Mouse (Mus musculus): Measurements from ENCODE around the gene Ss18l2.
A peak's percentile ranks its signal among the peaks of the same experiment; 100 is the strongest.

Gene Ss18l2

GRCm38 (mm10) chr9:121709898-121710583 is at the start of gene Ss18l2:
TSS of gene Ss18l2 (plus strand) at chr9:121710329.
- TF ChIP-seq NANOG (IDR thresholded peaks at IDR 0.05; ENCODE audit: borderline replicate concordance, low read length) (no peak), CTCF (conservative IDR thresholded peaks at IDR 0.05; ENCODE audit: low read length) (no peak), POU5F1 (IDR thresholded peaks at IDR 0.05; ENCODE audit: borderline replicate concordance, low read length) (no peak)
- no peaks in the 10 kb centered on the region; the same call in 1 of the 2 replicates for H3K27me3 ChIP-seq (ENCODE audit: insufficient read depth, low read length)
- peak within 1 kb of the TSS; percentile 99 for H3K4me3 ChIP-seq (replicated peaks; ENCODE audit: low read length)
- no peaks in the 10 kb centered on the region for H3K9me3 ChIP-seq (ENCODE audit: low read length)
- H3K36me3 ChIP-seq (ENCODE audit: insufficient read depth, low read length): peaks cover 21% of the 10 kb centered on the region
- H3K4me1 ChIP-seq (replicated peaks; ENCODE audit: low read depth, low read length): peaks cover 31% of the 10 kb centered on the region

DNA sequence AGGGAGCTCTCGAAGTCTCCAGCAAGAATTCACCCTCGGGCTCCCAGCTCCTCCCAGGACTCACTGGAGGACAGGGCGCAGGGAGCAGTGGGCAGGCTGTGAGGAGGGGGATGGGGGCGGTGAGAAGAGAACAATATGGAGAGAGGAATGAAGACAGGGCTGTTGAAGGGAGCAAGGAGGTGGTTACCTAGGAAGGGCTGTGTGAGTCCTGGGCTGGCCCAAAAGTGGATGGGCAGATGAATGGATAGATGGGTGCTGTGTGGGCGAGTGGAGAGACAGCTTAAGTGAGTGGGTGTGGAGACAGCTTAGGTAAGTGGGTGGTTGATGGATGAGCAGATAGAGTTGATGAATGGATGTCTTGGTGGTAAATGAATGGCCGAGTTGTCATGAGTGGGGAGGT is 46.7 kb upstream of the Ss18l2 start:
- TF ChIP-seq CTCF (conservative IDR thresholded peaks at IDR 0.05; ENCODE audit: low read length) (no peak), POU5F1 (IDR thresholded peaks at IDR 0.05; ENCODE audit: borderline replicate concordance, low read length) (no peak), NANOG (IDR thresholded peaks at IDR 0.05; ENCODE audit: borderline replicate concordance, low read length) (no peak)
- Histone ChIP-seq H3K27me3 (ENCODE audit: insufficient read depth, low read length) (peaks cover 86% of the 10 kb centered on the region), H3K4me1 (replicated peaks; ENCODE audit: low read depth, low read length) (peaks cover 5% of the 10 kb centered on the region; the same call in 1 of the 2 replicates), H3K9me3 (ENCODE audit: low read length) (no peaks in the 10 kb centered on the region), H3K36me3 (ENCODE audit: insufficient read depth, low read length) (no peaks in the 10 kb centered on the region), H3K4me3 (replicated peaks; ENCODE audit: low read length) (no peak overlapping the region)

DNA sequence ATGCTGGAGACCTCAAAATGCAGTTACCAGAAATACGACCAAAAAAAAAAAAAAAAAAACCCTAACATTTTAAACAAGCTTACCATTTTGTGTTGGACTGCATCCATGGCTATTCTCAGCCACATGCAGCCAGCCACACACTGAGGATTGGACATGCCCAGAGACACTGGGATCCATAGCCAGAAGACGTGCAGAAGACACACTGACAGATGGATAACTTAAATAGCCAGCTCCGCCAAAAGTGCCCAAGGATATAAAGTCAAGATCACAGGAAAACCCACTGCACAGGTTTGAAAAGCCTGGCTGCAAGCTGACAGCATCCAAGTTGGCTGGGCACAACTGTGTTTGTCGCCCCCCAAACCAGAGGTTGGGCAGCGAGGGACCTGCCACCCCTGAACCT is 46.0 kb upstream of the Ss18l2 start:
- TF ChIP-seq CTCF (conservative IDR thresholded peaks at IDR 0.05; ENCODE audit: low read length) (no peak), POU5F1 (IDR thresholded peaks at IDR 0.05; ENCODE audit: borderline replicate concordance, low read length) (no peak)
- H3K4me3 ChIP-seq (replicated peaks; ENCODE audit: low read length): no peak overlapping the region

DNA sequence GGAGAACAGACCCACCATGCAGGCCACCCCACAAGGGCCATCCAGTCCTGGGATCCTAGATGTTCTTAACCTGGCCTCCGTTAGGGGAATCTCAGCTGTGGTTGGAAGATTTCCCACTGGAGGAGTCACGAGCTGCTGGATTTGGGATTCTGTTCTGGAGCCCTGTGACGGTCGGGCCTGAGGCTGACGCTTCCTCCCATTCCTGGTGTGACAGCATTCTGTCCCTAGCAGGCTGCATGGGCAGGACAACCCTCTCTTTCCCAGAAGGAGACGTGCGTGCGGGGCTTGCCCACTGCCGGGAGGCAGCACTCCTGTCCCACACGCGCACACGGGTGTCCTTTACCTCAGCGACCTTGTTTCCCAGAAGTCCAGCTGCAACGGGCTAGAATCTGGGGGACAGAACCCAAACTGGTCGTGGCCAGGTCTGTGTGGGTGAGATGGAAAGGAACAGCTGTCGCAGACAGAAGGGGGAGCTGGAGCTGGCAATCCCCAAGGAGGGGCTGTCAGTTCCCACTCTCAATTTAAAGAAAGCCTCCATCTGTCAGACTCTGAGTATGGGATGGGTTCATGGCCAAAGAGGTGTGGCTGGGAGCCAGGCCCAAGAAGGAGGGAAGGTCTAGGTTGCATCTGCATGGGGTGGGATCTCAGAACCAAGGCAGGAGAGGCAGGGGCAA is 43.0 kb upstream of the Ss18l2 start:
- peaks cover 30% of the 10 kb centered on the region for H3K4me1 ChIP-seq (replicated peaks; ENCODE audit: low read depth, low read length)
- TF ChIP-seq POU5F1 (IDR thresholded peaks at IDR 0.05; ENCODE audit: borderline replicate concordance, low read length): no peak
- no peak for TF ChIP-seq NANOG (IDR thresholded peaks at IDR 0.05; ENCODE audit: borderline replicate concordance, low read length)
- TF ChIP-seq CTCF (conservative IDR thresholded peaks at IDR 0.05; ENCODE audit: low read length): no peak
- no peaks in the 10 kb centered on the region for H3K9me3 ChIP-seq (ENCODE audit: low read length)
- H3K36me3 ChIP-seq (ENCODE audit: insufficient read depth, low read length): no peaks in the 10 kb centered on the region
- H3K4me3 ChIP-seq (replicated peaks; ENCODE audit: low read length): no peak overlapping the region
- H3K27me3 ChIP-seq (ENCODE audit: insufficient read depth, low read length): peaks cover 93% of the 10 kb centered on the region

More for the DNA sequence above, 46.0 kb upstream of the Ss18l2 start:
- Histone ChIP-seq H3K9me3 (ENCODE audit: low read length) (no peaks in the 10 kb centered on the region), H3K36me3 (ENCODE audit: insufficient read depth, low read length) (no peaks in the 10 kb centered on the region), H3K27me3 (ENCODE audit: insufficient read depth, low read length) (peaks cover 88% of the 10 kb centered on the region), H3K4me1 (replicated peaks; ENCODE audit: low read depth, low read length) (peaks cover 11% of the 10 kb centered on the region)

DNA sequence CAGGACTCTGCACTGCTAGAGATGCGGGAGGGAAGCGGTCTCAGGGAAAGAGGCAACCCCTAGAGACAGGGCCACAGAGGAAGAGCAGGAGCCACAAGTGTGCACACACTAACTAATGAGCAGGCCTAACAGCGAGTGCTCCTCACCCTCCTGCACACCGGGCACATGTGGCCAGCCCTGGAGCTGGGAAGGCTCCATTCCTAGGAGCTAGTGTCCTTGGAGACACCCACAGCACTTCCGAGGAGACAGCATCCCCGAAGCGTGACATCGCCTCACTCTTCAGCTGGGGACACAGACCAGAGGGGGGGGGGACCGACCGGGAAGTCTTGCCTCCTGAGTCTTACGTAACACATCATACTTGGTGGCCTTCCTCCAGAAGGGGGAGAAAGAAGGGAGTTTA is 42.3 kb upstream of the Ss18l2 start:
- peaks cover 30% of the 10 kb centered on the region for H3K4me1 ChIP-seq (replicated peaks; ENCODE audit: low read depth, low read length)
- no peaks in the 10 kb centered on the region for H3K9me3 ChIP-seq (ENCODE audit: low read length)
- H3K4me3 ChIP-seq (replicated peaks; ENCODE audit: low read length): no peak overlapping the region
- H3K27me3 ChIP-seq (ENCODE audit: insufficient read depth, low read length): peaks cover 93% of the 10 kb centered on the region
- no peaks in the 10 kb centered on the region for H3K36me3 ChIP-seq (ENCODE audit: insufficient read depth, low read length)
- TF ChIP-seq CTCF (conservative IDR thresholded peaks at IDR 0.05; ENCODE audit: low read length) (no peak), NANOG (IDR thresholded peaks at IDR 0.05; ENCODE audit: borderline replicate concordance, low read length) (no peak), POU5F1 (IDR thresholded peaks at IDR 0.05; ENCODE audit: borderline replicate concordance, low read length) (no peak)

DNA sequence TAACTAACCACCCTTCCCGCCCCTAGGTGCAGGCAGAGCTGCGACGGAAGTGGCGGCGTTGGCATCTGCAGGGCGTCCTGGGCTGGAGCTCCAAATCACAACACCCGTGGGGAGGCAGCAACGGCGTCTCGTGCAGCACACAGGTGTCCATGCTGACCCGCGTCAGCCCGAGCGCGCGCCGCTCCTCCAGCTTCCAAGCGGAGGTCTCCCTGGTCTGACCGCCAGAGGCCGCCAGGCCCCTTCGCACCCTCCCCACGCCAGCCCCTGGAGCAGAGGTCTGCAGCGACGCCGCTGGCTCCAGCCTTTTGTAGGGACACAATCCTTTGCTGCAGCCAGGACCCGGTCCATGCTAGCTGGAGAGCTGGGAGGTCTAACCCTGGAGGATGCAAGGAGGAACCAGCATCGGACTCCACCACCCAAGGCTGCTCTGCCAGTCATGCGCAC is 40.8 kb upstream of the Ss18l2 start:
- TF ChIP-seq POU5F1 (IDR thresholded peaks at IDR 0.05; ENCODE audit: borderline replicate concordance, low read length) (no peak), NANOG (IDR thresholded peaks at IDR 0.05; ENCODE audit: borderline replicate concordance, low read length) (no peak), CTCF (conservative IDR thresholded peaks at IDR 0.05; ENCODE audit: low read length) (no peak)
- no peaks in the 10 kb centered on the region for H3K36me3 ChIP-seq (ENCODE audit: insufficient read depth, low read length)
- H3K4me3 ChIP-seq (replicated peaks; ENCODE audit: low read length): peak overlapping the region; percentile 63
- H3K9me3 ChIP-seq (ENCODE audit: low read length): no peaks in the 10 kb centered on the region
- peaks cover 30% of the 10 kb centered on the region for H3K4me1 ChIP-seq (replicated peaks; ENCODE audit: low read depth, low read length)
- peaks cover 84% of the 10 kb centered on the region for H3K27me3 ChIP-seq (ENCODE audit: insufficient read depth, low read length)

DNA sequence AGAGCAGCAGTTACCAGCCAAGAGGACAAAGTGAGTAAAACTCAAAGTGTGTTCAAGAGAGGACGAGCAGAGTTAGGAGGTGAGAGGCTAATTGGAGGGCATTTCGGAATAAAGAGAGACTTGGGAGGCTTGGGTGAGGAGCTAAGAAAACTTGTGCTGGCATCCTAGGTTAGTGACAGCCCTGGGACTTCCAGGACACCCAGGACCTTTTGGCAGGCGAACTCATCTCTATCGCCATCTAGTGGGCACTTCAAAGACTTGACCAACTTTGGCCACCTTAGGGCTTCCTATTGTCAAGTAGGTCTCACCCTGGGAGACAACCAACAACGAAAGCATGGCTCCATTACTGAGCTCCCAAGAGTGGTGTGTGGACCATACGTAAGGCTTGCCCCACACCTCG is 38.8 kb upstream of the Ss18l2 start:
- H3K36me3 ChIP-seq (ENCODE audit: insufficient read depth, low read length): no peaks in the 10 kb centered on the region
- no peak overlapping the region for H3K4me3 ChIP-seq (replicated peaks; ENCODE audit: low read length)
- peaks cover 67% of the 10 kb centered on the region for H3K27me3 ChIP-seq (ENCODE audit: insufficient read depth, low read length)
- TF ChIP-seq POU5F1 (IDR thresholded peaks at IDR 0.05; ENCODE audit: borderline replicate concordance, low read length) (no peak), CTCF (conservative IDR thresholded peaks at IDR 0.05; ENCODE audit: low read length) (peak; percentile 57), NANOG (IDR thresholded peaks at IDR 0.05; ENCODE audit: borderline replicate concordance, low read length) (no peak)
- no peaks in the 10 kb centered on the region for H3K9me3 ChIP-seq (ENCODE audit: low read length)
- H3K4me1 ChIP-seq (replicated peaks; ENCODE audit: low read depth, low read length): peaks cover 30% of the 10 kb centered on the region

GRCm38 (mm10) chr9:121672311-121672710 is 37.8 kb upstream of the Ss18l2 start:
- Histone ChIP-seq H3K4me3 (replicated peaks; ENCODE audit: low read length) (no peak overlapping the region), H3K9me3 (ENCODE audit: low read length) (no peaks in the 10 kb centered on the region), H3K36me3 (ENCODE audit: insufficient read depth, low read length) (no peaks in the 10 kb centered on the region), H3K4me1 (replicated peaks; ENCODE audit: low read depth, low read length) (peaks cover 29% of the 10 kb centered on the region), H3K27me3 (ENCODE audit: insufficient read depth, low read length) (peaks cover 61% of the 10 kb centered on the region)
- TF ChIP-seq CTCF (conservative IDR thresholded peaks at IDR 0.05; ENCODE audit: low read length) (no peak), NANOG (IDR thresholded peaks at IDR 0.05; ENCODE audit: borderline replicate concordance, low read length) (no peak), POU5F1 (IDR thresholded peaks at IDR 0.05; ENCODE audit: borderline replicate concordance, low read length) (no peak)
